Mouse (Mus musculus) cerebellum, adult 2 months (tissue): ENCODE measurements at regions not wholly inside any gene's neighbourhood (a gene's known extent, or its start where the extent isn't known, plus 50 kb on each side); places are given as distances from the start of the nearest gene placed in this dataset.

ENCODE experiments used
- DNase-seq, 2 experiments: peaks; one replicate each; pipeline ENCODE4 v3.0.0; 2021
- H3K27ac ChIP-seq: fragments of 200-500 bp; 2 replicates; pipeline ENCODE4 v1.5.1; 2012; ENCODE audit warnings: low read length, control low read depth, inconsistent platforms; ENCODE audit not compliant: insufficient read depth
- H3K27me3 ChIP-seq: fragments of 200-500 bp; 2 replicates; pipeline ENCODE4 v1.6.1; 2012; ENCODE audit warnings: inconsistent platforms, mild to moderate bottlenecking, low read length, moderate library complexity; ENCODE audit not compliant: control insufficient read depth, insufficient read depth
- H3K4me1 ChIP-seq: fragments of 200-500 bp; 2 replicates; pipeline ENCODE4 v1.6.1; 2011; ENCODE audit warnings: low read length; ENCODE audit not compliant: control insufficient read depth, insufficient read depth
- H3K4me3 ChIP-seq: fragments of 200-500 bp; replicated peaks from 2 replicates; pipeline ENCODE3; 2011; ENCODE audit warnings: mild to moderate bottlenecking, low read depth, low read length, control low read depth; ENCODE audit not compliant: insufficient read depth
- CTCF ChIP-seq: fragments of 200-500 bp; IDR thresholded peaks from 2 replicates; pipeline ENCODE4 v1.5.1; 2011; ENCODE audit warnings: low read depth, mild to moderate bottlenecking, control low read depth, low read length, moderate library complexity, borderline replicate concordance; ENCODE audit not compliant: insufficient read depth
- POLR2A ChIP-seq: fragments of 200-500 bp; IDR thresholded peaks from 2 replicates; pipeline ENCODE4 v1.6.1; 2011; ENCODE audit warnings: low read length, control low read depth, borderline replicate concordance; ENCODE audit not compliant: insufficient read depth
- WGBS: fragments of 180-500 bp; shearing (Covaris S2); methylation state at CpG from one replicate; pipeline ENCODE4 v1.1.7; 2018; 5-methylcytosine and 5-hydroxymethylcytosine counted together

- 79% methylated on average over 1 of the region's 1 CpGs for WGBS
- no peaks in the 10 kb centered on the region for H3K4me1 ChIP-seq
Measured at GRCm38 (mm10) chr19:59579676-59580075, 121.5 kb downstream of the Emx2 start.

GRCm38 (mm10) chr19:59585835-59586234 lies 127.7 kb downstream of the Emx2 start:
- no peak for DNase-seq
- 63% methylated on average over 4 of the region's 4 CpGs for WGBS
- no peak overlapping the region for H3K4me3 ChIP-seq

More at GRCm38 (mm10) chr19:59579676-59580075, 121.5 kb downstream of the Emx2 start:
- TF ChIP-seq CTCF: no peak
- TF ChIP-seq POLR2A: no peak
- H3K27ac ChIP-seq: no peak overlapping the region
- no peaks in the 10 kb centered on the region for H3K27me3 ChIP-seq
- no peak for DNase-seq
- no peak overlapping the region for H3K4me3 ChIP-seq

GRCm38 (mm10) chr19:59587303-59587702 lies 129.1 kb downstream of the Emx2 start:
- WGBS: 82% methylated on average over 12 of the region's 12 CpGs
- no peak for DNase-seq
- TF ChIP-seq CTCF (no peak), POLR2A (no peak)
- Histone ChIP-seq H3K4me1 (no peaks in the 10 kb centered on the region), H3K27ac (no peak overlapping the region), H3K4me3 (no peak overlapping the region), H3K27me3 (no peaks in the 10 kb centered on the region)

More at GRCm38 (mm10) chr19:59585835-59586234, 127.7 kb downstream of the Emx2 start:
- no peak for TF ChIP-seq CTCF
- no peak for TF ChIP-seq POLR2A
- no peaks in the 10 kb centered on the region for H3K4me1 ChIP-seq
- no peak overlapping the region for H3K27ac ChIP-seq
- H3K27me3 ChIP-seq: no peaks in the 10 kb centered on the region

- Histone ChIP-seq H3K27me3 (no peaks in the 10 kb centered on the region), H3K4me1 (no peaks in the 10 kb centered on the region), H3K27ac (no peak overlapping the region), H3K4me3 (no peak overlapping the region)
- peak in 1 of 2 experiments; percentile 8 for DNase-seq
- no peak for TF ChIP-seq POLR2A
- TF ChIP-seq CTCF: no peak
- 2% methylated on average over 17 of the region's 17 CpGs for WGBS
Measured at GRCm38 (mm10) chr19:59588068-59588522, 129.9 kb downstream of the Emx2 start.

- Histone ChIP-seq H3K4me1 (no peaks in the 10 kb centered on the region), H3K4me3 (no peak overlapping the region), H3K27ac (no peak overlapping the region), H3K27me3 (no peaks in the 10 kb centered on the region)
- TF ChIP-seq POLR2A (no peak), CTCF (no peak)
- 98% methylated on average over 3 of the region's 3 CpGs for WGBS
- no peak for DNase-seq
Measured at GRCm38 (mm10) chr19:59590021-59590420, 131.8 kb downstream of the Emx2 start.

- Histone ChIP-seq H3K4me3 (no peak overlapping the region), H3K27ac (no peak overlapping the region), H3K27me3 (no peaks in the 10 kb centered on the region), H3K4me1 (no peaks in the 10 kb centered on the region)
- WGBS: 74% methylated on average over 3 of the region's 3 CpGs
- no peak for DNase-seq
- TF ChIP-seq CTCF: no peak
- TF ChIP-seq POLR2A: no peak
Measured at GRCm38 (mm10) chr19:59592060-59592459, 133.9 kb downstream of the Emx2 start.

GRCm38 (mm10) chr19:59624288-59624795 lies 166.2 kb downstream of the Emx2 start:
- 41% methylated on average over 6 of the region's 6 CpGs for WGBS
- H3K4me1 ChIP-seq: no peaks in the 10 kb centered on the region
- DNase-seq: no peak
- no peak overlapping the region for H3K27ac ChIP-seq
- TF ChIP-seq CTCF (no peak), POLR2A (no peak)
- no peak overlapping the region for H3K4me3 ChIP-seq
- no peaks in the 10 kb centered on the region; the same call in 1 of the 2 replicates for H3K27me3 ChIP-seq

- Histone ChIP-seq H3K27me3 (no peaks in the 10 kb centered on the region; the same call in 1 of the 2 replicates), H3K4me1 (no peaks in the 10 kb centered on the region), H3K4me3 (no peak overlapping the region), H3K27ac (no peak overlapping the region)
- 76% methylated on average over 3 of the region's 3 CpGs for WGBS
- no peak for DNase-seq
- TF ChIP-seq POLR2A (no peak), CTCF (no peak)
Measured at GRCm38 (mm10) chr19:59627681-59628080, 169.5 kb downstream of the Emx2 start.
